Mouse (Mus musculus): ENCODE measurements around the gene Tex46. TPM values are rescaled to one million over a fixed set of nuclear protein-coding genes. Genes with fewer than 3 reads are reported as not detected.

Tex46 gene
- polyA plus RNA-seq (2012; rRNA removed), result not detected in 2 replicates
- polyA plus RNA-seq (2014; fragmentation: Nextera tagmentation; extraction: Ambion mirVana), result not detected in 2 replicates

DNA sequence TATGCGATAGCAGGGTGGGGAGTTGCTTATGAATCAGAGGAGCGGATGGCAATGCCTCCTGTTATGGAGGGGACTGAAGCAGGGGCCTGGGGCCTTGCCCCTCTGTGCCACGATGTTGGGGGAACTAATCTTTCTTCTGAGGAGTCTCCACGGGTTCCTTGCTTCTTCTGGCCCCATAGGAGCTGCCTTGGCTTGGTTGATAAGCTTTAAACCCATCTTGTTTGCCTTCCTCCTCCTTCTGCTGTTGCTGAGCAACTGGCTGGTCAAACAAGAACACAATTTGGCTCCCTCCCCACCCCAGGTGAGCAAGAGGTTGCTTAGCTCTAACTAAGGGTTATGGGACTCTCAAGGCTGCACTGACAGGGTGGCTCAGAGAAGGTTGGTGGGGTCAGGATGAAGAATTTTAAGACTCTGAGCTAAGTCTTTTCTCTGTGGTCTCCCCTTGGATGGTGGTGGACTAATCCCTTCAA lies at the start of gene Tex46:
TSS of gene Tex46 (plus strand) at position 51 of the 470 bp plus-strand sequence.
- Histone ChIP-seq H3K27ac (replicated peaks; ENCODE audit: low read depth, low read length) (no peak within 1 kb of the TSS), H3K36me3 (ENCODE audit: control insufficient read depth, insufficient read depth, low read length) (no peaks in the 10 kb centered on the region), H3K9ac (ENCODE audit: low read depth, low read length, severe bottlenecking) (no peak within 1 kb of the TSS), H3K27me3 (ENCODE audit: control insufficient read depth, insufficient read depth, low read length) (no peaks in the 10 kb centered on the region), H3K4me2 (replicated peaks; ENCODE audit: low read depth, low read length, severe bottlenecking) (no peak within 1 kb of the TSS), H3K4me3 (replicated peaks; ENCODE audit: low read length) (no peak within 1 kb of the TSS), H3K9me3 (ENCODE audit: control insufficient read depth, low read length) (no peaks in the 10 kb centered on the region), H3K4me1 (ENCODE audit: control insufficient read depth, insufficient read depth, low read length) (no peaks in the 10 kb centered on the region)
- 54% methylated on average over 4 of the region's 4 CpGs for WGBS
- no peak for TF ChIP-seq POLR2A (IDR thresholded peaks at IDR 0.05; ENCODE audit: borderline replicate concordance, extremely low read depth, insufficient read depth, insufficient read length)
- ATAC-seq (ENCODE audit: low FRiP score, low read depth), result no peak
- DNase-seq (ENCODE audit: low spot score), result no peak

DNA sequence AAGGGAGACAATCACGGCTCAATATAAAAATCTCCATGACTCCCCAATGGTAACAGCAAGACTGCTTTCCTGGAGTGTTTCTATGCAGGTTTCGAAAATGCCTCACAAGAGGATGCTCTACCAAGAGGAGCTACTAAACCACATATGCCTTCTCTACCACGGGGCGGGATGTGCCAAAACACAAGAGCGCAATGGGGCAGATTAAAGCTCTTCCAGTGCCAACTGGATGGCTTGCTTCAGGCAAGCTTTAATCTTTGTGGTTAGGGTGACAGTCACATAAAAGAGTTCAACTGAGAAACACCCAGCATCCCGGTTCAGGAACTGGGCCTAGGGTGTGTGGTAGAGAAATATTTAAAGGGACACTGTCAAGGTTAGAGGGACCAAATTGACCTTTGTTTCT lies 47.5 kb upstream of the Tex46 start:
- Histone ChIP-seq H3K27me3 (ENCODE audit: control insufficient read depth, insufficient read depth, low read length) (no peaks in the 10 kb centered on the region), H3K9me3 (ENCODE audit: control insufficient read depth, low read length) (no peaks in the 10 kb centered on the region), H3K4me1 (ENCODE audit: control insufficient read depth, insufficient read depth, low read length) (no peaks in the 10 kb centered on the region), H3K9ac (ENCODE audit: low read depth, low read length, severe bottlenecking) (no peak overlapping the region), H3K4me2 (replicated peaks; ENCODE audit: low read depth, low read length, severe bottlenecking) (no peak overlapping the region), H3K27ac (replicated peaks; ENCODE audit: low read depth, low read length) (no peak overlapping the region), H3K4me3 (replicated peaks; ENCODE audit: low read length) (no peak overlapping the region), H3K36me3 (ENCODE audit: control insufficient read depth, insufficient read depth, low read length) (peaks cover 92% of the 10 kb centered on the region)
- no peak for TF ChIP-seq POLR2A (IDR thresholded peaks at IDR 0.05; ENCODE audit: borderline replicate concordance, extremely low read depth, insufficient read depth, insufficient read length)
- ATAC-seq (ENCODE audit: low FRiP score, low read depth) (no peak), DNase-seq (ENCODE audit: low spot score) (no peak)
- WGBS, result 85% methylated on average over 6 of the region's 6 CpGs

DNA sequence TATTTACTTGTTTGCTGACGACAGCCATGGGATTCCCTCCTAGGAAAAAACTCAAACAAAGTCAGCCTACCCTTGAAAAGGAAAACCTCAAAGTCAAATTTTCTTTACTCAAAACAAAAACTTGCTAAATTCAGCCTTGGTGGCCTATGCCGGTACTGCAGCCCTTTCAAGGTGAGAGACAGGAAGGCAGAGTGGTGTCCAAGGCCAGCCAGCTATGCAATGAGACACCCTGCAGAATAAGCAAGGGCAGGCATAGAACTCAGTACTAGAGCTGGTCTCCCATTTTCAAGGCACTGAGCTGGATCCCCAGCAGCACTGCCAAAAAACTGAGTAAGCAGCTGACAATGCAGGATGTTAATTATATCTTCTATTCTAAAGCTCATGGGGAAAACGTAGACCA lies 41.6 kb upstream of the Tex46 start:
- H3K4me1 ChIP-seq (ENCODE audit: control insufficient read depth, insufficient read depth, low read length), result no peaks in the 10 kb centered on the region
- H3K27ac ChIP-seq (replicated peaks; ENCODE audit: low read depth, low read length), result no peak overlapping the region
- DNase-seq (ENCODE audit: low spot score), result no peak
- 88% methylated on average over 3 of the region's 3 CpGs for WGBS
- H3K4me3 ChIP-seq (replicated peaks; ENCODE audit: low read length), result no peak overlapping the region
- no peaks in the 10 kb centered on the region for H3K27me3 ChIP-seq (ENCODE audit: control insufficient read depth, insufficient read depth, low read length)
- no peak for ATAC-seq (ENCODE audit: low FRiP score, low read depth)
- H3K4me2 ChIP-seq (replicated peaks; ENCODE audit: low read depth, low read length, severe bottlenecking), result no peak overlapping the region
- H3K36me3 ChIP-seq (ENCODE audit: control insufficient read depth, insufficient read depth, low read length), result peaks cover 83% of the 10 kb centered on the region
- no peak for TF ChIP-seq POLR2A (IDR thresholded peaks at IDR 0.05; ENCODE audit: borderline replicate concordance, extremely low read depth, insufficient read depth, insufficient read length)
- no peaks in the 10 kb centered on the region for H3K9me3 ChIP-seq (ENCODE audit: control insufficient read depth, low read length)
- H3K9ac ChIP-seq (ENCODE audit: low read depth, low read length, severe bottlenecking), result no peak overlapping the region

DNA sequence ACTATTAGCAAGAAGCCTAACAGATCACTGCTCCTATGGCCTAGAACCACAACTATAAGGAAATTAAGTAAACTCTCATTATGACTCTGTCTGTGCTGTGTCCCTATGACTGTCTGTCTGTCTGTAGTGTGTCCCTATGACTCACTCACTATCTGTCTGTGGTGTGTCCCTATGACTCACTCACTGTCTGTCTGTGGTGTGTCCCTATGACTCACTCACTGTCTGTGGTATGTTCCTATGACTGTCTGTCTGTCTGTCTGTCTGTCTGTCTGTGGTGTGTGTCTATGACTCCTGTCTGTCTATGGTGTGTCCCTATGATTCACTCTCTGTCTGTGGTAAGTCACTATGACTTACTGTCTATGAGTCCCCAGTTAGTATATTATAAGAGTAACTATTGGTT lies 40.2 kb upstream of the Tex46 start:
- ATAC-seq (ENCODE audit: low FRiP score, low read depth) (no peak), DNase-seq (ENCODE audit: low spot score) (no peak)
- no peaks in the 10 kb centered on the region for H3K27me3 ChIP-seq (ENCODE audit: control insufficient read depth, insufficient read depth, low read length)
- no peak for TF ChIP-seq POLR2A (IDR thresholded peaks at IDR 0.05; ENCODE audit: borderline replicate concordance, extremely low read depth, insufficient read depth, insufficient read length)
- no peaks in the 10 kb centered on the region for H3K9me3 ChIP-seq (ENCODE audit: control insufficient read depth, low read length)
- H3K9ac ChIP-seq (ENCODE audit: low read depth, low read length, severe bottlenecking), result no peak overlapping the region
- no peak overlapping the region for H3K27ac ChIP-seq (replicated peaks; ENCODE audit: low read depth, low read length)
- no peak overlapping the region for H3K4me2 ChIP-seq (replicated peaks; ENCODE audit: low read depth, low read length, severe bottlenecking)
- H3K4me3 ChIP-seq (replicated peaks; ENCODE audit: low read length), result no peak overlapping the region
- H3K4me1 ChIP-seq (ENCODE audit: control insufficient read depth, insufficient read depth, low read length), result no peaks in the 10 kb centered on the region
- peaks cover 72% of the 10 kb centered on the region for H3K36me3 ChIP-seq (ENCODE audit: control insufficient read depth, insufficient read depth, low read length)

GRCm38 (mm10) chr4:136581885-136582284 lies 28.4 kb upstream of the Tex46 start:
- Histone ChIP-seq H3K9ac (ENCODE audit: low read depth, low read length, severe bottlenecking) (no peak overlapping the region), H3K4me3 (replicated peaks; ENCODE audit: low read length) (no peak overlapping the region), H3K27ac (replicated peaks; ENCODE audit: low read depth, low read length) (no peak overlapping the region), H3K27me3 (ENCODE audit: control insufficient read depth, insufficient read depth, low read length) (no peaks in the 10 kb centered on the region), H3K36me3 (ENCODE audit: control insufficient read depth, insufficient read depth, low read length) (peaks cover 6% of the 10 kb centered on the region), H3K4me2 (replicated peaks; ENCODE audit: low read depth, low read length, severe bottlenecking) (no peak overlapping the region), H3K4me1 (ENCODE audit: control insufficient read depth, insufficient read depth, low read length) (peaks cover 6% of the 10 kb centered on the region), H3K9me3 (ENCODE audit: control insufficient read depth, low read length) (no peaks in the 10 kb centered on the region)
- DNase-seq (ENCODE audit: low spot score) (no peak), ATAC-seq (ENCODE audit: low FRiP score, low read depth) (no peak)
- TF ChIP-seq POLR2A (IDR thresholded peaks at IDR 0.05; ENCODE audit: borderline replicate concordance, extremely low read depth, insufficient read depth, insufficient read length), result no peak
- WGBS, result 90% methylated on average over 3 of the region's 3 CpGs
